Mouse (Mus musculus) myocyte (in vitro differentiated cells): ENCODE measurements around the gene Rbm28.

Experiments used
- POLR2A ChIP-seq: IDR thresholded peaks from one replicate; pipeline ENCODE4 v1.6.1; 2011; ENCODE audit warnings: low read depth, mild to moderate bottlenecking, control low read depth, moderate library complexity; ENCODE audit not compliant: insufficient read length
- SRF ChIP-seq: IDR thresholded peaks from one replicate; pipeline ENCODE4 v1.6.1; 2011; ENCODE audit warnings: low read depth; ENCODE audit not compliant: control insufficient read depth, insufficient read length

DNA sequence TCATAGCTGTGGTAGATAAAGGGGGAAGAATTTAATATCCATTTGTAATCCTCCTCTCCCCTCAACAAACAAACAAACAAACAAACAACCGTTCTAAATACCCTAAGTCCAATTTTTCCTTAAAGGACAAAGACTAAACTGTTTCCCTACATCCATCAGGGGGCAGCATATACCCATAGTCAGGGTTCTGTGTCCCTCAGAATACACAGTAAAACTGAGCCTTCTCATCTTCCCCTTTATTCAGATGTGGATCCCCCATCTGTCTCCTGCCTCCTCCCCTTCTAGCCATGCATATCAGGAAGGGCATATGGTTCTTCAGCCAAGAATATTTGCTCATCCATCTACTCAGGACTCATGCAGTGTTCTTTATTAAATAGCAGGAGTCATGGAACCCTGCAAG, 1.4 kb upstream of the Rbm28 start:
- TF ChIP-seq POLR2A: no peak
- no peak for TF ChIP-seq SRF
